Comparison of ENCODE assay signal across 22 mouse cellular contexts in genomic region chr2:5676786-5677185, GRCm38 (mm10). TPM values are rescaled to one million over a fixed set of nuclear protein-coding genes. Genes with fewer than 3 reads are reported as not detected.
A peak's percentile ranks its signal among the peaks of the same experiment; 100 is the strongest.
DNase-seq lines count a peak whose midpoint lies in the region; ATAC-seq and TF ChIP-seq lines count a peak whose summit lies in the region.
"Had no signal": no experiment of that assay in that cellular context is flagged by ENCODE, and none has a peak within 500 bp of the region (broad histone marks: within the 10 kb centered on the region; RNA-seq: fewer than 3 reads in every experiment).

No protein-coding gene starts in this region.

- no peak overlapping the region for H3K4me3 ChIP-seq in kidney, adult 2 months (ENCODE audit: insufficient read depth, low read depth, low read length)
- no peak overlapping the region for H3K4me3 ChIP-seq in kidney, embryonic 14.5 days (ENCODE audit: low read length)
- no peak overlapping the region for H3K4me3 ChIP-seq in liver, postnatal 0 days (ENCODE audit: low read depth, low read length)
- H3K4me3 ChIP-seq in liver, embryonic 12.5 days = no peak overlapping the region
- H3K4me3 ChIP-seq in intestine, embryonic 15.5 days (replicated peaks) = no peak overlapping the region
- H3K4me3 ChIP-seq in stomach, embryonic 16.5 days (replicated peaks; ENCODE audit: low read length) = no peak overlapping the region
- H3K4me3 ChIP-seq: heart, embryonic 13.5 days; kidney, embryonic 15.5 days; midbrain, embryonic 12.5 days had no signal

- WGBS in kidney, adult 2 months = 44% methylated on average over 8 of the region's 8 CpGs
- 47% methylated on average over 8 of the region's 8 CpGs for WGBS in kidney, embryonic 14.5 days
- 64% methylated on average over 8 of the region's 8 CpGs for WGBS in liver, postnatal 0 days (ENCODE audit: insufficient replicate concordance)
- WGBS in liver, embryonic 12.5 days (ENCODE audit: insufficient replicate concordance) = 61% methylated on average over 8 of the region's 8 CpGs
- 35% methylated on average over 8 of the region's 8 CpGs for WGBS in intestine, embryonic 15.5 days
- 44% methylated on average over 8 of the region's 8 CpGs for WGBS in stomach, embryonic 16.5 days

- no peak for TF ChIP-seq POLR2A in kidney, adult 2 months (IDR thresholded peaks at IDR 0.05; ENCODE audit: low read depth, low read length)

- no peaks in the 10 kb centered on the region for H3K9me3 ChIP-seq in kidney, embryonic 14.5 days (ENCODE audit: control insufficient read depth, low read length)
- H3K9me3 ChIP-seq in liver, postnatal 0 days (ENCODE audit: low read length) = no peaks in the 10 kb centered on the region
- H3K9me3 ChIP-seq in liver, embryonic 12.5 days (replicated peaks) = no peaks in the 10 kb centered on the region
- H3K9me3 ChIP-seq in intestine, embryonic 15.5 days = no peaks in the 10 kb centered on the region
- H3K9me3 ChIP-seq in stomach, embryonic 16.5 days (replicated peaks; ENCODE audit: control insufficient read depth, low read length) = no peaks in the 10 kb centered on the region
- H3K9me3 ChIP-seq: G1E; heart, embryonic 13.5 days; kidney, embryonic 15.5 days; midbrain, embryonic 12.5 days had no signal

- no peaks in the 10 kb centered on the region for H3K27me3 ChIP-seq in kidney, adult 2 months (replicated peaks; ENCODE audit: control insufficient read depth, insufficient read depth, low read length)
- no peaks in the 10 kb centered on the region for H3K27me3 ChIP-seq in kidney, embryonic 14.5 days (ENCODE audit: control insufficient read depth, insufficient read depth, low read length)
- H3K27me3 ChIP-seq in liver, postnatal 0 days (ENCODE audit: insufficient read depth, low read length) = no peaks in the 10 kb centered on the region
- no peaks in the 10 kb centered on the region for H3K27me3 ChIP-seq in liver, embryonic 12.5 days (replicated peaks)
- no peaks in the 10 kb centered on the region for H3K27me3 ChIP-seq in intestine, embryonic 15.5 days (replicated peaks)
- H3K27me3 ChIP-seq in stomach, embryonic 16.5 days (ENCODE audit: control insufficient read depth, insufficient read depth, low read length) = no peaks in the 10 kb centered on the region
- H3K27me3 ChIP-seq: heart, embryonic 13.5 days; kidney, embryonic 15.5 days; midbrain, embryonic 12.5 days; Patski had no signal

- H3K4me1 ChIP-seq in kidney, adult 2 months (ENCODE audit: control insufficient read depth, insufficient read depth, low read length) = peaks cover 4% of the 10 kb centered on the region; the same call in 1 of the 2 replicates
- H3K4me1 ChIP-seq in kidney, embryonic 14.5 days (ENCODE audit: control insufficient read depth, insufficient read depth, low read length) = no peaks in the 10 kb centered on the region
- peaks cover 13% of the 10 kb centered on the region; the same call in 1 of the 2 replicates for H3K4me1 ChIP-seq in liver, postnatal 0 days (ENCODE audit: insufficient read depth)
- peaks cover 14% of the 10 kb centered on the region; the same call in 1 of the 2 replicates for H3K4me1 ChIP-seq in liver, embryonic 12.5 days
- peaks cover 13% of the 10 kb centered on the region for H3K4me1 ChIP-seq in intestine, embryonic 15.5 days (replicated peaks)
- peaks cover 17% of the 10 kb centered on the region for H3K4me1 ChIP-seq in stomach, embryonic 16.5 days (ENCODE audit: control insufficient read depth, insufficient read depth, low read length)

- no peaks in the 10 kb centered on the region for H3K36me3 ChIP-seq in kidney, adult 2 months (ENCODE audit: control insufficient read depth, insufficient read depth, low read length)
- H3K36me3 ChIP-seq in kidney, embryonic 14.5 days (ENCODE audit: control insufficient read depth, insufficient read depth, low read length) = no peaks in the 10 kb centered on the region
- no peaks in the 10 kb centered on the region for H3K36me3 ChIP-seq in liver, postnatal 0 days (replicated peaks; ENCODE audit: insufficient read depth, low read length)
- H3K36me3 ChIP-seq in liver, embryonic 12.5 days = no peaks in the 10 kb centered on the region
- no peaks in the 10 kb centered on the region for H3K36me3 ChIP-seq in intestine, embryonic 15.5 days
- H3K36me3 ChIP-seq in stomach, embryonic 16.5 days (ENCODE audit: control insufficient read depth, insufficient read depth, low read length) = no peaks in the 10 kb centered on the region
- H3K36me3 ChIP-seq: G1E; heart, embryonic 13.5 days; kidney, embryonic 15.5 days; midbrain, embryonic 12.5 days had no signal

- TF ChIP-seq CTCF in kidney, adult 2 months (conservative IDR thresholded peaks at IDR 0.05; ENCODE audit: insufficient read depth, insufficient read length, low read depth, low read length) = no peak
- no peak for TF ChIP-seq CTCF in liver, postnatal 0 days (IDR thresholded peaks at IDR 0.05; ENCODE audit: low read depth)

- no peak for TF ChIP-seq EP300 in liver, postnatal 0 days (IDR thresholded peaks at IDR 0.05; ENCODE audit: low read depth)

- no peak overlapping the region for H3K27ac ChIP-seq in kidney, adult 2 months (ENCODE audit: insufficient read depth, low read depth, low read length)
- no peak overlapping the region for H3K27ac ChIP-seq in kidney, embryonic 14.5 days (ENCODE audit: low read depth, low read length)
- peak overlapping the region; percentile 8; the same call in 1 of the 2 replicates for H3K27ac ChIP-seq in liver, postnatal 0 days (ENCODE audit: low read depth)
- no peak overlapping the region for H3K27ac ChIP-seq in liver, embryonic 12.5 days
- peak overlapping the region; percentile 15; the same call in 1 of the 2 replicates for H3K27ac ChIP-seq in intestine, embryonic 15.5 days
- peak overlapping the region; percentile 62; the same call in 1 of the 2 replicates for H3K27ac ChIP-seq in stomach, embryonic 16.5 days (ENCODE audit: low read length)
- H3K27ac ChIP-seq: heart, embryonic 13.5 days; kidney, embryonic 15.5 days; midbrain, embryonic 12.5 days had no signal

- peak; percentile 11 for DNase-seq in kidney, adult 2 months
- DNase-seq in liver, postnatal 0 days = no peak
- no peak for DNase-seq in cerebellum, postnatal 14 days
- DNase-seq in cerebellum, postnatal 4 days (ENCODE audit: low spot score in 2 of 2) = no peak
- DNase-seq: adrenal gland, adult 8-10 months; cerebellum, adult 11-12 months; cerebellum, postnatal 10 days; gastrocnemius, postnatal 14 days; heart, adult 18-20 months; heart, postnatal 14 days; kidney, postnatal 4 days; layer of hippocampus, adult 9-11 months; lung, postnatal 10 days had no signal

- no peak; the same call in 1 of the 2 replicates for ATAC-seq in kidney, embryonic 14.5 days (ENCODE audit: low FRiP score, low TSS enrichment)
- peak; percentile 58 for ATAC-seq in liver, postnatal 0 days
- ATAC-seq in liver, embryonic 12.5 days = no peak
- peak; percentile 82 for ATAC-seq in intestine, embryonic 15.5 days
- ATAC-seq in stomach, embryonic 16.5 days (ENCODE audit: insufficient read depth, low FRiP score) = no peak
- ATAC-seq: Patski had no signal

- H3K4me2 ChIP-seq in kidney, embryonic 14.5 days (replicated peaks; ENCODE audit: low read depth, low read length) = no peak overlapping the region
- no peak overlapping the region for H3K4me2 ChIP-seq in liver, postnatal 0 days (ENCODE audit: low read depth, low read length)
- no peak overlapping the region for H3K4me2 ChIP-seq in liver, embryonic 12.5 days
- 0 out of 2 replicates have a peak overlapping the region, but pooled peaks have one; percentile 14 for H3K4me2 ChIP-seq in intestine, embryonic 15.5 days (replicated peaks)
- no peak overlapping the region for H3K4me2 ChIP-seq in stomach, embryonic 16.5 days (ENCODE audit: low read depth, low read length)
- H3K4me2 ChIP-seq: heart, embryonic 13.5 days; kidney, embryonic 15.5 days; midbrain, embryonic 12.5 days had no signal

- H3K9ac ChIP-seq in kidney, embryonic 14.5 days (ENCODE audit: low read depth, low read length) = no peak overlapping the region
- H3K9ac ChIP-seq in liver, postnatal 0 days (replicated peaks) = 0 out of 2 replicates have a peak overlapping the region, but pooled peaks have one; percentile 30
- H3K9ac ChIP-seq in liver, embryonic 12.5 days = no peak overlapping the region
- no peak overlapping the region for H3K9ac ChIP-seq in intestine, embryonic 15.5 days
- H3K9ac ChIP-seq in stomach, embryonic 16.5 days (ENCODE audit: low read length) = no peak overlapping the region
- H3K9ac ChIP-seq: heart, embryonic 13.5 days; kidney, embryonic 15.5 days; midbrain, embryonic 12.5 days had no signal

RNA-seq across cellular contexts. Expression of gene Camk1d, which starts 37.5 kb away (rescaled TPM):
- polyA plus RNA-seq in kidney, adult 2 months (2012; rRNA removed) = 0.80 and 1.0 TPM in 2 replicates
- 1.3 and 2.4 TPM in 2 replicates for polyA plus RNA-seq in kidney, embryonic 14.5 days (2014; fragmentation: Nextera tagmentation; extraction: Ambion mirVana)
- polyA plus RNA-seq in liver, postnatal 0 days (2015; fragmentation: Nextera tagmentation; extraction: Ambion mirVana) = 2.0 and 2.2 TPM in 2 replicates
- 1.3 and 1.5 TPM in 2 replicates for polyA plus RNA-seq in liver, embryonic 12.5 days (2016; fragmentation: Nextera tagmentation; extraction: Ambion mirVana)
- 24.7 and 25.2 TPM in 2 replicates for polyA plus RNA-seq in intestine, embryonic 15.5 days (2015; fragmentation: Nextera tagmentation; extraction: Ambion mirVana)
- polyA plus RNA-seq in stomach, embryonic 16.5 days (2015; fragmentation: Nextera tagmentation; extraction: Ambion mirVana) = 10.4 and 11.3 TPM in 2 replicates

Comparison
In these comparisons a context has a peak if more than half of its experiments do, and no peak if none do; other contexts are left out.
1. H3K27ac ChIP-seq: peak in liver, postnatal 0 days (single experiment), intestine, embryonic 15.5 days (single experiment) and stomach, embryonic 16.5 days (single experiment); none in kidney, adult 2 months (single experiment), kidney, embryonic 14.5 days (single experiment) and liver, embryonic 12.5 days (single experiment).
2. ATAC-seq: peak in liver, postnatal 0 days (single experiment) and intestine, embryonic 15.5 days (single experiment); none in kidney, embryonic 14.5 days (single experiment), liver, embryonic 12.5 days (single experiment) and stomach, embryonic 16.5 days (single experiment).